Mouse (Mus musculus) limb, embryonic 10.5 days (tissue): Measurements from ENCODE around the gene Syp. TPM values are rescaled to one million over a fixed set of nuclear protein-coding genes. Genes with fewer than 3 reads are reported as not detected.

Experiments used
- DNase-seq: peaks from one replicate; pipeline ENCODE4 v3.0.0-alpha.2; 2017; ENCODE audit warnings: low spot score
- H3K27ac ChIP-seq: fragments of 300-500 bp; sonication (generic); 2 replicates; pipeline ENCODE4 v1.5.1; 2016; ENCODE audit warnings: mild to moderate bottlenecking
- H3K27me3 ChIP-seq: fragments of 300-500 bp; sonication (generic); 2 replicates; pipeline ENCODE4 v1.6.1; 2016; ENCODE audit warnings: low read depth, mild to moderate bottlenecking; ENCODE audit not compliant: poor library complexity, severe bottlenecking
- H3K36me3 ChIP-seq: fragments of 300-500 bp; sonication (generic); 2 replicates; pipeline ENCODE4 v1.6.1; 2016; ENCODE audit warnings: mild to moderate bottlenecking, moderate library complexity
- H3K4me1 ChIP-seq: fragments of 300-500 bp; sonication (generic); 2 replicates; pipeline ENCODE4 v1.6.1; 2016
- H3K4me3 ChIP-seq: fragments of 300-500 bp; sonication (generic); 2 replicates; pipeline ENCODE4 v1.5.1; 2016; ENCODE audit warnings: mild to moderate bottlenecking, moderate library complexity
- H3K9me3 ChIP-seq: fragments of 300-500 bp; sonication (generic); replicated peaks from 2 replicates; pipeline ENCODE4 v1.6.1; 2016; ENCODE audit warnings: mild to moderate bottlenecking
- WGBS: fragments of 180-500 bp; shearing (Covaris S2); methylation state at CpG from one replicate; pipeline ENCODE4 v1.1.7; 2016; 5-methylcytosine and 5-hydroxymethylcytosine counted together
- polyA plus RNA-seq: library from polyadenylated mRNA; unstranded; fragments of >200 nt; fragmentation: Nextera tagmentation; extraction: Ambion mirVana; gene quantifications from 2 replicates; pipeline ENCODE4 v1.2.1, GENCODE M21; 2016

Gene Syp
- 1.6 and 1.9 TPM in 2 replicates for polyA plus RNA-seq

DNA sequence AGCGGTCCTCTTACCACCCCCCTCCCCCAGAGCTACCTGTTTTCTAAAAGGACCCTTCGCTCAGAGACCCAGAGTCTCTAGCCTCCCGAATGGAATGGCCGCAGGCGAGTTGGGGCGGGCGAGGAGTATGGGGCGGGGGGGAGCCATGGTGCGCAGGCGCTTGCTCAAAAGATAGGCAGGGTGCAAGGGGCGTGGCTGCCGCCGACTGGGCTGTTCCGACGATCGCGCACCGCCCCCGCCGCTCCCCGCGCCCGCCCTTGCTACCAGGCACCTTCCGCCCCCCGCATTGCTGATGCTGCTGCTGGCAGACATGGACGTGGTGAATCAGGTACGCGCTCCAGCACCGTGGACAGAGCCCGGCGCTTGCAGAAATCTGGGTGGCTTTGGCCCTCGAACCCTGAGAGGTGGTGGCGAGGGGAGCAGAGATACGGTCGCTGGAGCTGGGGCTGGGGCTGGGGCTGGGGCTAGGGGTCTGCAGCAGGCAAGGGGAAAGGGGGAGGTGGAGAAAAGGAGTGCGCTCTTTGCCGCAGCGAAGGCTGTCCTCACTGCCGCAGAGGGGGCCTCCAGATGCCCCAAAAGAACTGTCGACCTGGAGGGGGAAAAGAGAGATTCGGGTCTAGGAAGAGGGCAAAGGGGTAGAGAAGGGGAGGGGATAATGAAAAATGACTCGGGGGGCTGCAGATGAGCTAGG is at the start of gene Syp:
Syp (plus strand) TSS at position 71 of the 691 bp plus-strand sequence.
- Histone ChIP-seq H3K4me3 (peak within 1 kb of the TSS; percentile 45), H3K36me3 (no peaks in the 10 kb centered on the region), H3K27me3 (peaks cover 30% of the 10 kb centered on the region), H3K27ac (no peak within 1 kb of the TSS), H3K9me3 (no peaks in the 10 kb centered on the region; the same call in 1 of the 2 replicates), H3K4me1 (peaks cover 8% of the 10 kb centered on the region)
- DNase-seq = peak; percentile 90
- 8% methylated on average over 42 of the region's 42 CpGs for WGBS

DNA sequence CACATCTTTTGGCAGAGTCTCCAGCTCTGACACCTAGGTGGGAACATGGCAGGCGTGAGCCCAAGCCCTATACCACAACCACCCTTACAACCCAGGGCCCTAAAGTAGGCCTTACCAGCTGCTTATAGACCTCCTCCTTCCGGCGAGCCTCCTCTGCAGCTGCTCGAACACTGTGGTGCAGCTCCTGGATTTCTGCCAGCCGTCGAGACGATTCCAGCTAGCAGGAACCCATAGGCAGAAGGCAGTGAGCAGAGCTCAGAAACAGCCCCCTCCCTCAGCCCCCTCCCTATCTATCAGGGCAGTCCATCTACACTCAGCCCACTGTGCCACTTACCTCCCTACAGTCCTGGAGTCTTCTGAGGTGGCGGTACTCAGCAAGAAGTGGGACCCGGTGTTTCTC is 42.9 kb upstream of the Syp start:
- Histone ChIP-seq H3K9me3 (no peaks in the 10 kb centered on the region), H3K4me1 (no peaks in the 10 kb centered on the region), H3K4me3 (no peak overlapping the region), H3K27me3 (no peaks in the 10 kb centered on the region), H3K27ac (no peak overlapping the region), H3K36me3 (peaks cover 81% of the 10 kb centered on the region)
- WGBS = 91% methylated on average over 9 of the region's 9 CpGs
- DNase-seq = no peak

DNA sequence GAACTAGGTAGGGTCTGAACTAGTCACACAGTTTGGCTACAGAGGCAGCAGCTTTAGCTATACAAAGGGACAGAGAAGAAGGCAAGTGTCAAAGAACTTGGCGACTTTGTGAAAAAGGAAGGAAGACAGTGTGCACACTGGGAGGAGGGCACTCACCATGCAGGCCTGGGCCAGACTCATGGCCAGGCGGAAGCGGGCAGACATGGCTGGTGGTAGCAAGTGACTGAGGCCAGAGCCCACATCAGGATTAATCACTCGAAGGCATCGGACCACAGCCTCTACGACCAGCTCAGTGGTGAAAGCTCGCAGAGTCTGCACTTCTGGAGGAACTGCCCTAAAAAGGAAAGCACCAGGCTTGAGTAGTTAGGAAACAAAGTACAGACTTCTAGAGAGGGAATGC is 34.3 kb upstream of the Syp start:
- Histone ChIP-seq H3K27ac (no peak overlapping the region), H3K4me3 (peak overlapping the region; percentile 54; the same call in 1 of the 2 replicates), H3K4me1 (peaks cover 6% of the 10 kb centered on the region; the same call in 1 of the 2 replicates), H3K9me3 (no peaks in the 10 kb centered on the region), H3K36me3 (peaks cover 16% of the 10 kb centered on the region), H3K27me3 (no peaks in the 10 kb centered on the region)
- DNase-seq = no peak
- 88% methylated on average over 7 of the region's 7 CpGs for WGBS

DNA sequence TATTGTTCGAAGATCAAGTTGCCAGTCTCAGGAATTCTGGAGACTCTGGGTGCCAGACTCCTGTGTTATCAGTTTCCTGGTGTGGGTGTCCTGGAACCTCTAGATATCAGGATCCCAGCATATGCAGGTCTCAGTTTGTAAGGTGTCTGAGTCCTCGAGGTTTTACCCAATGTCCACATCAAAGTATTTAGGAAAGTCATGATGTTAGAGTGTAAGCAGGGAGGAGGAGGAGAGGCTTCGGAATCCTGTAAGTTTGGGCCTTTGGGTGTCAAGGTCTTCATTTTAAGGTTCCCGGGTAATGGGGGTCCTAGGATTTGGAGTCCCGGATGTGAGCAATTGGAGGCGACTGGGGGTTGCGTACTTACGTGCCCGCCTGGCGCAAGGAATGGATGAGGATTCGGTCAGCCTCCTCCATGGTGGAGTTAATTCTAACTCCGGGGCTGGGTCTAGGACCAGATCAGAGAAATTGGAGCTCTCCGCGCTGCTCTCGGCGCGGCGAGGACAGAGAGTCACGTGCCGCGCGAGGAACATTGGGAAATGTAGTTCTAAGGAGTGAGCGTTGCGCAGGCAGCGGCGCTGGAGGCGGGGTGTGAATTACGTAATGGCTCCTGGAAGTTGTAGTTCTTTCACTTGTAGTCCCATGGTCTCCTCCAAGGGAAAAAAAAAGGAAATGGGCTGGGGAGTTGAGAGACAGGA is 33.2 kb upstream of the Syp start, which contains the start of gene Ccdc22:
Ccdc22 (minus strand) TSS at position 639 of the 696 bp plus-strand sequence.
- 13% methylated on average over 28 of the region's 28 CpGs for WGBS
- DNase-seq = peak; percentile 71
- H3K27ac ChIP-seq = peak within 1 kb of the TSS; percentile 72
- 0 out of 2 replicates have a peak, but pooled peaks cover 7% of the 10 kb centered on the region for H3K36me3 ChIP-seq
- peaks cover 6% of the 10 kb centered on the region; the same call in 1 of the 2 replicates for H3K4me1 ChIP-seq
- peaks cover 2% of the 10 kb centered on the region; the same call in 1 of the 2 replicates for H3K27me3 ChIP-seq
- peak within 1 kb of the TSS; percentile 54 for H3K4me3 ChIP-seq
- no peaks in the 10 kb centered on the region for H3K9me3 ChIP-seq

DNA sequence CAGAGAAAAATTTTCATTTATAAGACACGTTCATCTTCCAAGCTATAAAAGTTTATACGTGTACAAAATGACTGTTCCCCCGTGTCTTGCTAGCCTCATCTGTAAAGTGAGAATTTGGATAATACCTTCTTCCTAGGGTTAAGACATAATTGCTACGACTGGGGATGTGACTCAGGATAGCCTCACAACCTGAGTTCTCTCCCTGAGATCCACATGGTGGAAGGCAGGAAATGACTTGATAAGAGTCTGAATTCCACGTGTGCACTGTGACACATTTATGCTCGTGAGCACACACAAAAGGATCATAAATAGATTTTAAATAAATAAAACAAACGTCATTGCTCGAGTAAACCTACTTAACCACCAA is 32.7 kb upstream of the Syp start:
- Histone ChIP-seq H3K9me3 (no peaks in the 10 kb centered on the region), H3K27me3 (peaks cover 8% of the 10 kb centered on the region; the same call in 1 of the 2 replicates), H3K27ac (no peak overlapping the region), H3K36me3 (0 out of 2 replicates have a peak, but pooled peaks cover 2% of the 10 kb centered on the region), H3K4me3 (peak overlapping the region; percentile 54; the same call in 1 of the 2 replicates), H3K4me1 (peaks cover 8% of the 10 kb centered on the region; the same call in 1 of the 2 replicates)
- 48% methylated on average over 8 of the region's 8 CpGs for WGBS
- DNase-seq = no peak

DNA sequence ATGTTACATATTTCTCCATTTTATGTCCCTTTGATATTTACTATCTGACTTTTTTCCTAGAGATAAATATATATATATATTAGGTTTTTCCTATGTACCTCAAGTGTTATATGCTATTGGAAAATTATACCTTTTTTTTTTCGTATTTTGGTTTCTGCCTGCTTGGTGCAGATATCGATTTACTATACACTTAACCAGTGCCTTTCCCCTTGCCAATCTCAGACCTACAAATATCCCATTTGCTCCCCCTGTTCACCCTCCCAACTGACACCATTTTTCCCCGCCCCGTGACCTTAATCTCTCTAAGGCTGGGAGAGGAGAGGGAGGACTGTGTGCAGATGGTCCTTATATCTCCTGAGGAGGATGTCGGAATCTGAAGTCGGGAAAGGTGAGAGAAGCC is 31.5 kb upstream of the Syp start, which contains the start of gene Cacna1f:
Cacna1f (plus strand) TSS at position 301 of the 400 bp plus-strand sequence.
- Histone ChIP-seq H3K4me3 (no peak within 1 kb of the TSS), H3K36me3 (0 out of 2 replicates have a peak, but pooled peaks cover 2% of the 10 kb centered on the region), H3K27ac (no peak within 1 kb of the TSS), H3K4me1 (peaks cover 8% of the 10 kb centered on the region; the same call in 1 of the 2 replicates), H3K27me3 (peaks cover 20% of the 10 kb centered on the region), H3K9me3 (no peaks in the 10 kb centered on the region)
- WGBS = 75% methylated on average over 6 of the region's 6 CpGs
- DNase-seq = no peak

DNA sequence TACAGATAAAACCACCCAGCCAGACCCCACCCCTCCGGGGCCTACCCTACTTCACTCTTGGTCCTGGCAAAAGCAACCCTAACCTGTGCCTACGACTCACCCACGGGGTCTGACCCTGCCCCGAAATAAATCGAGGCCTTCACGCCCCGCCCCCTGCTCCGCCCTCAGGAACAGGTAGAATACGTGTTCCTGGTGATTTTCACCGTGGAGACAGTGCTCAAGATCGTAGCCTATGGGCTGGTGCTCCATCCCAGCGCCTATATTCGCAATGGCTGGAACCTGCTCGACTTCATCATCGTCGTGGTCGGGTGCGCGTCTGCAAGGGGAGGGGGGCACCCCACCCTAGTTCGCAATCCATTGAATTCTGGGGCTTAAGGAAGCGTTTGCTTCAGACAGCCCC is 28.2 kb upstream of the Syp start:
- Histone ChIP-seq H3K27ac (no peak overlapping the region), H3K4me3 (peak overlapping the region; percentile 50), H3K9me3 (no peaks in the 10 kb centered on the region), H3K36me3 (no peaks in the 10 kb centered on the region), H3K27me3 (peaks cover 21% of the 10 kb centered on the region), H3K4me1 (0 out of 2 replicates have a peak, but pooled peaks cover 3% of the 10 kb centered on the region)
- 25% methylated on average over 21 of the region's 21 CpGs for WGBS
- no peak for DNase-seq

DNA sequence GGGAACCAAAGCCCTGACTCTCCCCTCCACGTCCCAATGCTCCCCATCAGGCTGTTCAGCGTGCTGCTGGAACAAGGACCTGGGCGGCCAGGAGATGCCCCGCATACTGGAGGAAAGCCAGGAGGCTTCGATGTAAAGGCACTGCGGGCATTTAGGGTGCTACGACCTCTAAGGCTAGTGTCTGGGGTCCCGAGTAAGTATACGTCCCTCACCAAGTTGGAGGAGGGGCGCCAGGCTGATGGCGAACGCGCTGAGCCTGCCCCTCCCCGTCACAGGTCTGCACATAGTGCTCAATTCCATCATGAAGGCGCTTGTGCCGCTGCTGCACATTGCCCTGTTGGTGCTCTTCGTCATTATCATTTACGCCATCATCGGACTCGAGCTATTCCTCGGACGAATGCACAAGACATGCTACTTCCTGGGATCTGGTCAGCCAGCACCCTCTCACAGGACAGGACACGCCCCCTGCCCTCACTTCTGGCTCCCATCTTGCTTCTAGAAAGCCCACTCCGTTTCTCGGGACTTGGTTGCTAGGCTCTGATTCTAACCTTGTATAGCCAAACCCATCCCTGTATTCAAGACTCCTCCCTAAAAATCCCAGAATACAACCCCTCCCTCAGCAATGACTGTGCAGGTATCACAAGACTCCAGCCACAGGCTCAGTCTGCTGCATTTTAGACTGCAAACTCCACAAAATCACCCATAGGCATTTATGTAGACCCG is 27.6 kb upstream of the Syp start:
- peak; percentile 31 for DNase-seq

DNA sequence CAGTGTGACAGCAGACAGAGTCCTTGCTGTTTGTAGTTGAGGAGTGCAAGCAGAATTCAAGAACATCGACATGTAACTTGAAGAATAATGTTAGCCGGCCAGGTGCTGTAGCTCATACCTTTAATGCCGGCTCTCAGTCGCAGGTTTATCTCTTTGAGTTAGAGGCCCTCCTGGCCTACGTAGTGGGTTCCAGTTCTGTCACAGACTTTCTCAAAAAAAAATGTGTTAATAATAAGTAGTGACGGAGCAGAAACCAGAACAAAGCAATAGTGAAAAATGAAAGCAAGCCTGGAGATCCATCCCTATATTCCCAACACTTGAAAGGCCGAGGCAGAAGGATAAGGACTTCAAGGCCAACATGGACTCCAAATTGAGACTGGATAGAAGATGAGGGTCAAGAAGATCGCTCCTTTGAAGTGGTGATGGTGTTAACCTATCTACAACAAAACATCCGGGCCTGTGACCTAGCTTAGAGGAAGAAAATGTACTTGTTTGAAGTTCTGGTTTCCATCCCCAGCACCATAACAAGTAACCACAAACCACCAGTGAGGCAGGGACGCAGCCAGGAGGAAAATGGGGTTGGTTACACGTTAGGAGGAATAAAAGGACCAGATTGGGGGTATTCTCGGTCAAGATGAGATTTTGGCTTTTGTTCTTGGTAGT is 20.3 kb upstream of the Syp start:
- Histone ChIP-seq H3K4me1 (no peaks in the 10 kb centered on the region), H3K9me3 (no peaks in the 10 kb centered on the region), H3K27ac (no peak overlapping the region), H3K4me3 (no peak overlapping the region), H3K36me3 (no peaks in the 10 kb centered on the region), H3K27me3 (no peaks in the 10 kb centered on the region)
- 83% methylated on average over 12 of the region's 12 CpGs for WGBS
- no peak for DNase-seq

More for the DNA sequence above, 27.6 kb upstream of the Syp start:
- 17% methylated on average over 26 of the region's 26 CpGs for WGBS
- peak overlapping the region; percentile 50 for H3K4me3 ChIP-seq
- no peaks in the 10 kb centered on the region for H3K36me3 ChIP-seq
- H3K27ac ChIP-seq = no peak overlapping the region
- 0 out of 2 replicates have a peak, but pooled peaks cover 3% of the 10 kb centered on the region for H3K4me1 ChIP-seq
- H3K27me3 ChIP-seq = peaks cover 21% of the 10 kb centered on the region
- no peaks in the 10 kb centered on the region for H3K9me3 ChIP-seq

DNA sequence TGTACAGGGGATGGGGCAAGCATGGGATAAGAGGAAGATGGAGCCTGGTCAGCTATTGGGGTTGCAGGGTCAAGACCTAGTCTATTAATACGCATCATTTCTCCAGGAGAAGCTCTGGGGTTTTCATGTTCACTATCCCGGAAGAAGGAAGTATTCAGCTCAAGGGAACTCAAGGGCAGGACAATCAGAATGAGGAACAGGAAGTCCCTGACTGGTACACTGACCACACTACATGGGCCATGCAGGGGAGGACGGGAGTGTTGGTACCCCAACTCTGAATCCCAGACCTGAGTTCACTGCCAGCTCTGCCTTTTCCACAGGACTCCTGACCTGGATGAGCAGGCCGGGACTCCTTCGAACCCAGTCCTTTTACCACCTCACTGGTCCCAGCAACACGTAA is 5.7 kb upstream of the Syp start:
- Histone ChIP-seq H3K4me3 (no peak overlapping the region), H3K27me3 (no peaks in the 10 kb centered on the region), H3K36me3 (no peaks in the 10 kb centered on the region), H3K9me3 (no peaks in the 10 kb centered on the region), H3K4me1 (no peaks in the 10 kb centered on the region), H3K27ac (no peak overlapping the region)
- whole genome bisulfite sequencing = 94% methylated on average over 6 of the region's 6 CpGs
- DNase-seq = no peak

DNA sequence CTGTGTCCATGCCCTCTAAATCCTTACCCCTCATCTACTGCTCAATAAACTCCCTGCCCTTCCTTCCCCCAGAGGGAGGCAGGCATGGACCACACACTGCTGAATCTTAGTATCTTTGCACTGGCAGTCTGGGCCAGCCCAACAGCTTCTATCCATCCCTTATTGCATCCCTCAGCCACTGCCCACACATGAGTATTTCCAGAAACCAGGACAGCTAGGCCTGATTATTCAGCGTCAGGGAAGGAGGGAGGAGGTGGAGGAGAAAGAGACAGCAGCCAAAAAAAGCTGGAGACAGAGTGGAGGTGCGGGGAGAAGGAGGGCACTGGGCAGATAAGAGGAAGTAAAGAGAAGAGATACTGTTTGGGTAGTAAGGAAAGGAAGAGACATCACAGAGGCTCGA is 3.2 kb upstream of the Syp start:
- Histone ChIP-seq H3K36me3 (no peaks in the 10 kb centered on the region), H3K4me3 (no peak overlapping the region), H3K27me3 (peaks cover 17% of the 10 kb centered on the region), H3K27ac (no peak overlapping the region), H3K4me1 (peaks cover 8% of the 10 kb centered on the region), H3K9me3 (no peaks in the 10 kb centered on the region; the same call in 1 of the 2 replicates)
- 68% methylated on average over 3 of the region's 3 CpGs for WGBS
- no peak for DNase-seq
